Mouse (Mus musculus) spleen, adult 2 months (tissue): ENCODE data around the gene Kcnk13.

Experiments
- CTCF ChIP-seq: fragments of 200-500 bp; IDR thresholded peaks from 2 replicates; pipeline ENCODE4 v1.5.1; 2011; ENCODE audit warnings: mild to moderate bottlenecking, inconsistent platforms; ENCODE audit not compliant: insufficient read depth, insufficient read length, insufficient replicate concordance; ENCODE audit errors: extremely low read depth
- POLR2A ChIP-seq: fragments of 200-500 bp; IDR thresholded peaks from 2 replicates; pipeline ENCODE4 v1.6.1; 2011; ENCODE audit warnings: low read depth, low read length, inconsistent platforms

DNA sequence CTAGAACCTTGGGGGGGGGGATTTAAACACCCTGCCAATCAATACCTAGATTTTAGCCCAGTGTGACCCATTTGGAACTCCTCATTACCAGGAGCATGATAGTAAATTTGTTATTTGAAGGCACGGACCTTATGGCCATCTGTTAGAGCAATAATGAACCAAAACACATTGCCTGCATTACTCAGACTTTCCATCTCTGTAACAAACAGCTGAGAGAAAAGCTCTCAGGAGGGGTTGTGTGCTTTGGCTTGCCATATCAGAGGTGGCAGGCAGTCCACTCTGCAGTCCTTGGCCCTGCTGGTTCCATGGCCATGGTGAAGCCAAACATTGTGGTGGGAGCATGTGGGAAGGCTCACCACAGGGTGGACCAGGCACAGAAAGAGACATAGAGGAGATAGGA lies 35.1 kb upstream of the Kcnk13 start:
- TF ChIP-seq CTCF: no peak
- no peak for TF ChIP-seq POLR2A
